In genomic region chr15:25723281-25724113, GRCm38 (mm10) we compare ENCODE assay signal across 12 mouse cellular contexts.
DNase-seq lines count a peak whose midpoint lies in the region; ATAC-seq and TF ChIP-seq lines count a peak whose summit lies in the region.
"Had no signal": no experiment of that assay in that cellular context is flagged by ENCODE, and none has a peak within 500 bp of the region (broad histone marks: within the 10 kb centered on the region; RNA-seq: fewer than 3 reads in every experiment).

No protein-coding gene starts in this region.

- H3K9me3 ChIP-seq in embryonic facial prominence, embryonic 11.5 days (replicated peaks; ENCODE audit: control insufficient read depth, low read length) = no peaks in the 10 kb centered on the region
- H3K9me3 ChIP-seq in embryonic facial prominence, embryonic 10.5 days = no peaks in the 10 kb centered on the region
- no peaks in the 10 kb centered on the region for H3K9me3 ChIP-seq in limb, embryonic 14.5 days (ENCODE audit: control insufficient read depth, low read length)
- no peaks in the 10 kb centered on the region for H3K9me3 ChIP-seq in limb, embryonic 10.5 days (replicated peaks)
- H3K9me3 ChIP-seq in limb, embryonic 15.5 days = no peaks in the 10 kb centered on the region
- H3K9me3 ChIP-seq in stomach, embryonic 14.5 days (ENCODE audit: control insufficient read depth, low read depth, low read length) = no peaks in the 10 kb centered on the region

- H3K36me3 ChIP-seq in embryonic facial prominence, embryonic 11.5 days (replicated peaks; ENCODE audit: control insufficient read depth, insufficient read depth, low read depth, low read length) = no peaks in the 10 kb centered on the region
- peaks cover 77% of the 10 kb centered on the region for H3K36me3 ChIP-seq in embryonic facial prominence, embryonic 10.5 days (replicated peaks)
- H3K36me3 ChIP-seq in limb, embryonic 14.5 days (ENCODE audit: control insufficient read depth, insufficient read depth, low read length) = peaks cover 52% of the 10 kb centered on the region
- peaks cover 89% of the 10 kb centered on the region for H3K36me3 ChIP-seq in limb, embryonic 10.5 days
- peaks cover 58% of the 10 kb centered on the region for H3K36me3 ChIP-seq in limb, embryonic 15.5 days
- peaks cover 4% of the 10 kb centered on the region; the same call in 1 of the 2 replicates for H3K36me3 ChIP-seq in stomach, embryonic 14.5 days (ENCODE audit: control insufficient read depth, insufficient read depth, low read length)

- H3K4me2 ChIP-seq in embryonic facial prominence, embryonic 11.5 days (ENCODE audit: low read depth, low read length) = no peak overlapping the region
- no peak overlapping the region for H3K4me2 ChIP-seq in limb, embryonic 14.5 days (replicated peaks; ENCODE audit: low read depth, low read length, severe bottlenecking)
- H3K4me2 ChIP-seq in limb, embryonic 15.5 days = no peak overlapping the region
- H3K4me2 ChIP-seq in stomach, embryonic 14.5 days (replicated peaks; ENCODE audit: low read depth, low read length) = no peak overlapping the region

- H3K4me1 ChIP-seq in embryonic facial prominence, embryonic 11.5 days (ENCODE audit: control insufficient read depth, insufficient read depth, low read length) = no peaks in the 10 kb centered on the region
- H3K4me1 ChIP-seq in embryonic facial prominence, embryonic 10.5 days = peaks cover 12% of the 10 kb centered on the region
- H3K4me1 ChIP-seq in limb, embryonic 14.5 days (ENCODE audit: control insufficient read depth, insufficient read depth, low read length) = no peaks in the 10 kb centered on the region
- H3K4me1 ChIP-seq in limb, embryonic 10.5 days = no peaks in the 10 kb centered on the region
- H3K4me1 ChIP-seq in limb, embryonic 15.5 days = 0 out of 2 replicates have a peak, but pooled peaks cover 3% of the 10 kb centered on the region
- peaks cover 12% of the 10 kb centered on the region for H3K4me1 ChIP-seq in stomach, embryonic 14.5 days (ENCODE audit: control insufficient read depth, insufficient read depth, low read length)

- no peak overlapping the region for H3K9ac ChIP-seq in embryonic facial prominence, embryonic 11.5 days (replicated peaks; ENCODE audit: low read length)
- H3K9ac ChIP-seq in limb, embryonic 14.5 days (ENCODE audit: low read depth, low read length, severe bottlenecking) = no peak overlapping the region
- no peak overlapping the region for H3K9ac ChIP-seq in limb, embryonic 15.5 days
- H3K9ac ChIP-seq in stomach, embryonic 14.5 days (replicated peaks; ENCODE audit: low read depth, low read length) = no peak overlapping the region

- no peaks in the 10 kb centered on the region for H3K27me3 ChIP-seq in embryonic facial prominence, embryonic 11.5 days (ENCODE audit: control insufficient read depth, insufficient read depth, low read length)
- no peaks in the 10 kb centered on the region for H3K27me3 ChIP-seq in embryonic facial prominence, embryonic 10.5 days (replicated peaks; ENCODE audit: low read depth, poor library complexity, severe bottlenecking)
- H3K27me3 ChIP-seq in limb, embryonic 14.5 days (ENCODE audit: control insufficient read depth, insufficient read depth, low read length) = no peaks in the 10 kb centered on the region
- no peaks in the 10 kb centered on the region for H3K27me3 ChIP-seq in limb, embryonic 10.5 days (ENCODE audit: low read depth, poor library complexity, severe bottlenecking)
- no peaks in the 10 kb centered on the region for H3K27me3 ChIP-seq in limb, embryonic 15.5 days
- no peaks in the 10 kb centered on the region for H3K27me3 ChIP-seq in stomach, embryonic 14.5 days (ENCODE audit: control insufficient read depth, insufficient read depth, low read length)

- no peak overlapping the region for H3K4me3 ChIP-seq in embryonic facial prominence, embryonic 11.5 days (ENCODE audit: low read depth, low read length)
- no peak overlapping the region for H3K4me3 ChIP-seq in embryonic facial prominence, embryonic 10.5 days
- H3K4me3 ChIP-seq in limb, embryonic 14.5 days (replicated peaks; ENCODE audit: low read length) = no peak overlapping the region
- H3K4me3 ChIP-seq in limb, embryonic 10.5 days = no peak overlapping the region
- H3K4me3 ChIP-seq in limb, embryonic 15.5 days = no peak overlapping the region
- no peak overlapping the region for H3K4me3 ChIP-seq in stomach, embryonic 14.5 days (ENCODE audit: low read depth, low read length)

- WGBS in embryonic facial prominence, embryonic 11.5 days = 53% methylated on average over 12 of the region's 12 CpGs
- 65% methylated on average over 12 of the region's 12 CpGs for WGBS in embryonic facial prominence, embryonic 10.5 days
- WGBS in limb, embryonic 14.5 days = 62% methylated on average over 12 of the region's 12 CpGs
- 68% methylated on average over 12 of the region's 12 CpGs for WGBS in limb, embryonic 10.5 days
- WGBS in limb, embryonic 15.5 days = 53% methylated on average over 12 of the region's 12 CpGs
- 32% methylated on average over 12 of the region's 12 CpGs for WGBS in stomach, embryonic 14.5 days

- no peak for TF ChIP-seq POLR2A in limb, embryonic 14.5 days (IDR thresholded peaks at IDR 0.05; ENCODE audit: borderline replicate concordance, extremely low read depth, insufficient read depth, insufficient read length)

- ATAC-seq in embryonic facial prominence, embryonic 11.5 days (replicated peaks; ENCODE audit: insufficient number of reproducible peaks, low FRiP score, low TSS enrichment, low read depth) = no peak; the same call in 1 of the 2 replicates
- ATAC-seq in limb, embryonic 14.5 days (ENCODE audit: low FRiP score, low read depth) = peak; percentile 19; the same call in 1 of the 2 replicates
- no peak for ATAC-seq in limb, embryonic 15.5 days (ENCODE audit: insufficient number of reproducible peaks, low FRiP score, low TSS enrichment, low read depth)
- peak; percentile 64 for ATAC-seq in stomach, embryonic 14.5 days (ENCODE audit: insufficient number of reproducible peaks, insufficient read depth, low FRiP score, low read depth)
- ATAC-seq: hindbrain, postnatal 0 days; midbrain, embryonic 16.5 days had no signal

- no peak overlapping the region for H3K27ac ChIP-seq in embryonic facial prominence, embryonic 11.5 days (replicated peaks; ENCODE audit: low read depth, low read length)
- no peak overlapping the region for H3K27ac ChIP-seq in embryonic facial prominence, embryonic 10.5 days (replicated peaks)
- H3K27ac ChIP-seq in limb, embryonic 14.5 days (replicated peaks; ENCODE audit: low read depth, low read length) = no peak overlapping the region
- H3K27ac ChIP-seq in limb, embryonic 10.5 days = no peak overlapping the region
- peak overlapping the region; percentile 47; the same call in 1 of the 2 replicates for H3K27ac ChIP-seq in limb, embryonic 15.5 days
- H3K27ac ChIP-seq in stomach, embryonic 14.5 days (ENCODE audit: low read length) = peak overlapping the region; percentile 55; the same call in 1 of the 2 replicates
- H3K27ac ChIP-seq: hindbrain, postnatal 0 days had no signal

- peak; percentile 17 for DNase-seq in embryonic facial prominence, embryonic 11.5 days (ENCODE audit: low spot score)
- DNase-seq in embryonic facial prominence, embryonic 10.5 days (ENCODE audit: low spot score) = no peak
- DNase-seq in limb, embryonic 14.5 days (ENCODE audit: low spot score) = peak; percentile 40
- DNase-seq in limb, embryonic 10.5 days (ENCODE audit: low spot score) = no peak
- DNase-seq in frontal cortex, postnatal 14 days (ENCODE audit: low spot score in 2 of 2) = no peak
- no peak for DNase-seq in thymus, postnatal 14 days
- DNase-seq: liver; thymus, adult 18-20 months had no signal

Comparison
In these comparisons a context has a peak if more than half of its experiments do, and no peak if none do; other contexts are left out.
1. ATAC-seq: peak in limb, embryonic 14.5 days (single experiment) and stomach, embryonic 14.5 days (single experiment); none in embryonic facial prominence, embryonic 11.5 days (single experiment) and limb, embryonic 15.5 days (single experiment).
2. DNase-seq: peak in embryonic facial prominence, embryonic 11.5 days (single experiment) and limb, embryonic 14.5 days (single experiment); none in embryonic facial prominence, embryonic 10.5 days (single experiment), limb, embryonic 10.5 days (single experiment), frontal cortex, postnatal 14 days (0 of 2) and thymus, postnatal 14 days (single experiment).
3. H3K27ac ChIP-seq: peak in limb, embryonic 15.5 days (single experiment) and stomach, embryonic 14.5 days (single experiment); none in embryonic facial prominence, embryonic 11.5 days (single experiment), embryonic facial prominence, embryonic 10.5 days (single experiment), limb, embryonic 14.5 days (single experiment) and limb, embryonic 10.5 days (single experiment).